In the genomic region with DNA sequence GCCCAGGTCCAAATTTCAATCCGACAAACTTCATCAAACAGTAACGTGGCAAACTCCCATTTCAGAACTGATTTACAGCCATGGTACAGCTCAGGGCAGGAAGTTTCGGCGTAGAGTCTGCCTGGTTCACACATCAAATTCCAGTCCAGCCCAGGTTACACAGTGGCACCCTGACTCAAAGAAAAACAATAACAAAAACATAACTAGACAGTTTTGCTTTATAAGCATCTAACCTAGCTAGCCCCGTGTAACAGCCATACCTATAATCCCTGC, we compare ENCODE assay signal across 9 mouse cellular contexts. TPM values are rescaled to one million over a fixed set of nuclear protein-coding genes. Genes with fewer than 3 reads are reported as not detected.
DNase-seq lines count a peak whose midpoint lies in the region; ATAC-seq lines count a peak whose summit lies in the region.
"Had no signal": no experiment of that assay in that cellular context is flagged by ENCODE, and none has a peak within 500 bp of the region (broad histone marks: within the 10 kb centered on the region; RNA-seq: fewer than 3 reads in every experiment).

No protein-coding gene starts in this region.

- H3K27ac ChIP-seq in heart, embryonic 14.5 days (replicated peaks in 1 of 2; ENCODE audit: control insufficient read depth in 1 of 2, insufficient read depth in 1 of 2, low read depth in 2 of 2, low read length in 2 of 2): peak overlapping the region; percentile 54 to 60; a peak in 3 of 4 replicates
- no peak overlapping the region for H3K27ac ChIP-seq in heart, embryonic 10.5 days
- peak overlapping the region; percentile 23; the same call in 1 of the 2 replicates for H3K27ac ChIP-seq in lung, embryonic 16.5 days (ENCODE audit: low read length)
- H3K27ac ChIP-seq in kidney, embryonic 14.5 days (ENCODE audit: low read depth, low read length): peak overlapping the region; percentile 42
- H3K27ac ChIP-seq in stomach, embryonic 16.5 days (ENCODE audit: low read length): peak overlapping the region; percentile 81
- H3K27ac ChIP-seq in midbrain, embryonic 16.5 days (ENCODE audit: low read length): no peak overlapping the region

- 0 out of 2 replicates have a peak overlapping the region, but pooled peaks have one; percentile 8 for H3K4me2 ChIP-seq in heart, embryonic 14.5 days (ENCODE audit: low read length)
- no peak overlapping the region for H3K4me2 ChIP-seq in lung, embryonic 16.5 days (ENCODE audit: low read depth, low read length)
- H3K4me2 ChIP-seq in kidney, embryonic 14.5 days (replicated peaks; ENCODE audit: low read depth, low read length): no peak overlapping the region
- no peak overlapping the region for H3K4me2 ChIP-seq in stomach, embryonic 16.5 days (ENCODE audit: low read depth, low read length)
- H3K4me2 ChIP-seq in midbrain, embryonic 16.5 days (ENCODE audit: low read length): no peak overlapping the region

- H3K4me3 ChIP-seq in heart, embryonic 14.5 days (ENCODE audit: control insufficient read depth in 1 of 2, insufficient read depth in 1 of 2, low read depth in 1 of 2, low read length in 2 of 2): no peak overlapping the region
- H3K4me3 ChIP-seq in heart, embryonic 10.5 days: no peak overlapping the region
- H3K4me3 ChIP-seq in lung, embryonic 16.5 days (ENCODE audit: low read length): no peak overlapping the region
- no peak overlapping the region for H3K4me3 ChIP-seq in kidney, embryonic 14.5 days (ENCODE audit: low read length)
- H3K4me3 ChIP-seq in stomach, embryonic 16.5 days (replicated peaks; ENCODE audit: low read length): no peak overlapping the region
- no peak overlapping the region for H3K4me3 ChIP-seq in midbrain, embryonic 16.5 days (ENCODE audit: low read depth, low read length)

- no peaks in the 10 kb centered on the region for H3K9me3 ChIP-seq in heart, embryonic 14.5 days (ENCODE audit: control insufficient read depth, low read length)
- H3K9me3 ChIP-seq in heart, embryonic 10.5 days: no peaks in the 10 kb centered on the region
- H3K9me3 ChIP-seq in lung, embryonic 16.5 days (ENCODE audit: control insufficient read depth, low read length): no peaks in the 10 kb centered on the region
- H3K9me3 ChIP-seq in kidney, embryonic 14.5 days (ENCODE audit: control insufficient read depth, low read length): no peaks in the 10 kb centered on the region
- H3K9me3 ChIP-seq in stomach, embryonic 16.5 days (replicated peaks; ENCODE audit: control insufficient read depth, low read length): no peaks in the 10 kb centered on the region
- no peaks in the 10 kb centered on the region for H3K9me3 ChIP-seq in midbrain, embryonic 16.5 days (replicated peaks; ENCODE audit: control insufficient read depth, low read length, poor library complexity, severe bottlenecking)

- H3K4me1 ChIP-seq in heart, embryonic 14.5 days (ENCODE audit: control insufficient read depth in 2 of 2, insufficient read depth in 2 of 2, low read length in 2 of 2): peaks cover 0 to under 1% of the 10 kb centered on the region in 2 experiments; a peak in 2 of 4 replicates
- H3K4me1 ChIP-seq in heart, embryonic 10.5 days: peaks cover 1% of the 10 kb centered on the region
- H3K4me1 ChIP-seq in lung, embryonic 16.5 days (replicated peaks; ENCODE audit: control insufficient read depth, insufficient read depth, low read length): peaks cover 5% of the 10 kb centered on the region; the same call in 1 of the 2 replicates
- peaks cover 12% of the 10 kb centered on the region; the same call in 1 of the 2 replicates for H3K4me1 ChIP-seq in kidney, embryonic 14.5 days (ENCODE audit: control insufficient read depth, insufficient read depth, low read length)
- H3K4me1 ChIP-seq in stomach, embryonic 16.5 days (ENCODE audit: control insufficient read depth, insufficient read depth, low read length): peaks cover 9% of the 10 kb centered on the region; the same call in 1 of the 2 replicates
- H3K4me1 ChIP-seq in midbrain, embryonic 16.5 days (ENCODE audit: control insufficient read depth, insufficient read depth, low read length): peaks cover 2% of the 10 kb centered on the region; the same call in 1 of the 2 replicates

- DNase-seq in heart, embryonic 10.5 days (ENCODE audit: low spot score): no peak
- DNase-seq in lung, postnatal 10 days: no peak
- DNase-seq in right cerebral cortex, postnatal 36 days (ENCODE audit: low spot score in 2 of 2): no peak
- DNase-seq: lung, adult 2 months had no signal

- ATAC-seq in heart, embryonic 14.5 days (ENCODE audit: insufficient number of reproducible peaks, insufficient read depth, low FRiP score, low read depth): no peak
- ATAC-seq in lung, embryonic 16.5 days (ENCODE audit: low read depth): no peak
- ATAC-seq in kidney, embryonic 14.5 days (ENCODE audit: low FRiP score, low TSS enrichment): 0 out of 2 replicates have a peak, but pooled peaks have one; percentile 18
- ATAC-seq in stomach, embryonic 16.5 days (ENCODE audit: insufficient read depth, low FRiP score): no peak
- ATAC-seq in midbrain, embryonic 16.5 days: no peak

- H3K9ac ChIP-seq in heart, embryonic 14.5 days (ENCODE audit: low read length): no peak overlapping the region
- no peak overlapping the region for H3K9ac ChIP-seq in lung, embryonic 16.5 days (ENCODE audit: low read length)
- H3K9ac ChIP-seq in kidney, embryonic 14.5 days (ENCODE audit: low read depth, low read length): no peak overlapping the region
- H3K9ac ChIP-seq in stomach, embryonic 16.5 days (ENCODE audit: low read length): no peak overlapping the region
- H3K9ac ChIP-seq in midbrain, embryonic 16.5 days (ENCODE audit: low read depth, low read length): no peak overlapping the region

- 71% methylated on average over 5 of the region's 5 CpGs for WGBS in heart, embryonic 14.5 days
- 87% methylated on average over 5 of the region's 5 CpGs for WGBS in heart, embryonic 10.5 days
- 78% methylated on average over 5 of the region's 5 CpGs for WGBS in lung, embryonic 16.5 days
- 18% methylated on average over 5 of the region's 5 CpGs for WGBS in kidney, embryonic 14.5 days
- 68% methylated on average over 5 of the region's 5 CpGs for WGBS in stomach, embryonic 16.5 days
- 87% methylated on average over 5 of the region's 5 CpGs for WGBS in midbrain, embryonic 16.5 days

- H3K27me3 ChIP-seq in heart, embryonic 14.5 days (ENCODE audit: control insufficient read depth, insufficient read depth, low read length): no peaks in the 10 kb centered on the region
- no peaks in the 10 kb centered on the region for H3K27me3 ChIP-seq in heart, embryonic 10.5 days (ENCODE audit: insufficient read depth, poor library complexity, severe bottlenecking)
- no peaks in the 10 kb centered on the region for H3K27me3 ChIP-seq in lung, embryonic 16.5 days (ENCODE audit: control insufficient read depth, insufficient read depth, low read depth, low read length)
- H3K27me3 ChIP-seq in kidney, embryonic 14.5 days (ENCODE audit: control insufficient read depth, insufficient read depth, low read length): no peaks in the 10 kb centered on the region
- no peaks in the 10 kb centered on the region for H3K27me3 ChIP-seq in stomach, embryonic 16.5 days (ENCODE audit: control insufficient read depth, insufficient read depth, low read length)
- H3K27me3 ChIP-seq in midbrain, embryonic 16.5 days (ENCODE audit: control insufficient read depth, insufficient read depth, low read depth, low read length): no peaks in the 10 kb centered on the region

- no peaks in the 10 kb centered on the region for H3K36me3 ChIP-seq in heart, embryonic 14.5 days (ENCODE audit: control insufficient read depth, insufficient read depth, low read length)
- no peaks in the 10 kb centered on the region for H3K36me3 ChIP-seq in heart, embryonic 10.5 days
- no peaks in the 10 kb centered on the region for H3K36me3 ChIP-seq in lung, embryonic 16.5 days (ENCODE audit: control insufficient read depth, insufficient read depth, low read length)
- no peaks in the 10 kb centered on the region; the same call in 1 of the 2 replicates for H3K36me3 ChIP-seq in kidney, embryonic 14.5 days (ENCODE audit: control insufficient read depth, insufficient read depth, low read length)
- H3K36me3 ChIP-seq in stomach, embryonic 16.5 days (ENCODE audit: control insufficient read depth, insufficient read depth, low read length): no peaks in the 10 kb centered on the region
- no peaks in the 10 kb centered on the region for H3K36me3 ChIP-seq in midbrain, embryonic 16.5 days (ENCODE audit: control insufficient read depth, insufficient read depth, low read length)

RNA-seq across cellular contexts. Expression of gene Fnip2, which starts 7.9 kb away (rescaled TPM):
- polyA plus RNA-seq in heart, embryonic 14.5 days (2014; fragmentation: Nextera tagmentation; extraction: Ambion mirVana): 4.3 and 4.5 TPM in 2 replicates
- polyA plus RNA-seq in heart, embryonic 10.5 days (2016; fragmentation: Nextera tagmentation; extraction: Ambion mirVana): 4.7 and 5.0 TPM in 2 replicates
- polyA plus RNA-seq in lung, embryonic 16.5 days (2015; fragmentation: Nextera tagmentation; extraction: Ambion mirVana): 3.2 and 3.5 TPM in 2 replicates
- polyA plus RNA-seq in kidney, embryonic 14.5 days (2014; fragmentation: Nextera tagmentation; extraction: Ambion mirVana): 4.4 and 6.9 TPM in 2 replicates
- 3.0 and 3.8 TPM in 2 replicates for polyA plus RNA-seq in stomach, embryonic 16.5 days (2015; fragmentation: Nextera tagmentation; extraction: Ambion mirVana)
- 6.4 and 6.9 TPM in 2 replicates for polyA plus RNA-seq in midbrain, embryonic 16.5 days (2015; fragmentation: Nextera tagmentation; extraction: Ambion mirVana)

RNA-seq across cellular contexts. Expression of gene Ppid, which starts 31.4 kb away (rescaled TPM):
- polyA plus RNA-seq in heart, embryonic 14.5 days (2014; fragmentation: Nextera tagmentation; extraction: Ambion mirVana): 95.6 and 95.7 TPM in 2 replicates
- polyA plus RNA-seq in heart, embryonic 10.5 days (2016; fragmentation: Nextera tagmentation; extraction: Ambion mirVana): 145 and 186 TPM in 2 replicates
- polyA plus RNA-seq in lung, embryonic 16.5 days (2015; fragmentation: Nextera tagmentation; extraction: Ambion mirVana): 150 and 152 TPM in 2 replicates
- polyA plus RNA-seq in kidney, embryonic 14.5 days (2014; fragmentation: Nextera tagmentation; extraction: Ambion mirVana): 164 and 189 TPM in 2 replicates
- 134 and 150 TPM in 2 replicates for polyA plus RNA-seq in stomach, embryonic 16.5 days (2015; fragmentation: Nextera tagmentation; extraction: Ambion mirVana)
- 148 and 157 TPM in 2 replicates for polyA plus RNA-seq in midbrain, embryonic 16.5 days (2015; fragmentation: Nextera tagmentation; extraction: Ambion mirVana)

Comparison
In these comparisons a context has a peak if more than half of its experiments do, and no peak if none do; other contexts are left out.
1. H3K27ac ChIP-seq: peak in heart, embryonic 14.5 days (2 of 2), lung, embryonic 16.5 days (single experiment), kidney, embryonic 14.5 days (single experiment) and stomach, embryonic 16.5 days (single experiment); none in heart, embryonic 10.5 days (single experiment) and midbrain, embryonic 16.5 days (single experiment).